Mouse (Mus musculus) forebrain, postnatal 0 days (tissue): Measurements from ENCODE around the gene Ttll5. TPM values are rescaled to one million over a fixed set of nuclear protein-coding genes. Genes with fewer than 3 reads are reported as not detected.
A peak's percentile ranks its signal among the peaks of the same experiment; 100 is the strongest.

Experiments
- ATAC-seq: fragments of 200-750 bp; cut with Nextera tagmentation; 2 replicates; pipeline ENCODE4 v1.8.0; 2017; ENCODE audit warnings: mild to moderate bottlenecking, moderate library complexity
- DNase-seq: peaks from one replicate; pipeline ENCODE4 v3.0.0-alpha.2; 2015
- H3K27ac ChIP-seq: fragments of 300-500 bp; sonication (generic); 2 replicates; pipeline ENCODE4 v1.5.1; 2014; ENCODE audit warnings: low read depth, mild to moderate bottlenecking, antibody characterized with exemption, low read length, moderate library complexity, mixed read lengths
- H3K27me3 ChIP-seq: fragments of 300-500 bp; sonication (generic); 2 replicates; pipeline ENCODE4 v1.6.1; 2014; ENCODE audit warnings: mild to moderate bottlenecking, low read length, mixed read lengths; ENCODE audit not compliant: insufficient read depth
- H3K36me3 ChIP-seq: fragments of 300-500 bp; sonication (generic); 2 replicates; pipeline ENCODE4 v1.6.1; 2014; ENCODE audit warnings: mild to moderate bottlenecking, moderate library complexity; ENCODE audit not compliant: insufficient read depth
- H3K4me1 ChIP-seq: fragments of 300-500 bp; sonication (generic); 2 replicates; pipeline ENCODE4 v1.6.1; 2014; ENCODE audit warnings: antibody characterized with exemption; ENCODE audit not compliant: insufficient read depth
- H3K4me2 ChIP-seq: fragments of 300-500 bp; sonication (generic); 2 replicates; pipeline ENCODE4 v1.6.1; 2014; ENCODE audit warnings: low read depth, mild to moderate bottlenecking, moderate library complexity
- H3K4me3 ChIP-seq: fragments of 300-500 bp; sonication (generic); 2 replicates; pipeline ENCODE4 v1.5.1; 2014; ENCODE audit warnings: low read depth, low read length, mixed read lengths
- H3K9ac ChIP-seq: fragments of 300-500 bp; sonication (generic); 2 replicates; pipeline ENCODE4 v1.6.1; 2014; ENCODE audit warnings: mild to moderate bottlenecking
- H3K9me3 ChIP-seq: fragments of 300-500 bp; sonication (generic); 2 replicates; pipeline ENCODE4 v1.6.1; 2016; ENCODE audit warnings: low read length
- CTCF ChIP-seq: sonication (generic); IDR thresholded peaks from 2 replicates; pipeline ENCODE4 v1.5.1; 2016; ENCODE audit warnings: antibody characterized with exemption, control low read depth, low read depth
- WGBS: fragments of 180-500 bp; shearing (Covaris S2); extraction: QIAGEN DNeasy Blood & Tissue Kit; methylation state at CpG from one replicate; pipeline ENCODE4 v1.1.7; 2014; 5-methylcytosine and 5-hydroxymethylcytosine counted together
- polyA plus RNA-seq: library from polyadenylated mRNA; unstranded; fragments of >200 nt; fragmentation: Nextera tagmentation; extraction: Ambion mirVana; gene quantifications from 2 replicates; pipeline ENCODE4 v1.2.1, GENCODE M21; 2015
- total RNA-seq: library from RNA; depleted of rRNA; stranded (reverse); fragments of >200 nt; gene quantifications from 2 replicates; pipeline ENCODE4 v1.2.3, GENCODE M21; 2014

The Ttll5 gene
- total and polyA plus RNA-seq, 2 experiments from 2014 or later, result 11.1 to 17.5 TPM

DNA sequence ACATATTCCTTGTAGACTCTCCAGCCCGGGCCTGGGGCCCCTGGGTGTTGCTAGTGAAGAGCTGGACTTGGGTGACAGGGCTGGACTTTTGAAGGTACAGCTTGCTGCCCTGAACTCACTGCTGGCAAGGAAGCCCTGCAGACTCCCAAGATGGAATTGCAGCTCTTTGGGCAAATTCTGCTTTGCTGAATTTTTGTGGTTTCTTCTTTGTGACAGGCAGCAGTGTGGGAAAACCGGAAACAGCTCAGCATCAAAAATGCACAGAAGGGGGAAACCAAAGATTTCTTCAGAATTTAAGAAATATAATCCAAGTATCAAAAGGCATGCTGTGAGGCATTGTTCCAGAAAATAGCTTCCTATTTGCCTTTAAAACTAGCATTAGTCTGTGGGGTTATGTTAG, 189.7 kb downstream of the Ttll5 start:
- Histone ChIP-seq H3K27me3 (no peaks in the 10 kb centered on the region), H3K4me3 (no peak overlapping the region), H3K27ac (no peak overlapping the region), H3K4me1 (no peaks in the 10 kb centered on the region), H3K9me3 (no peaks in the 10 kb centered on the region), H3K9ac (no peak overlapping the region), H3K36me3 (no peaks in the 10 kb centered on the region; the same call in 1 of the 2 replicates), H3K4me2 (no peak overlapping the region)
- TF ChIP-seq CTCF, result no peak
- WGBS, result 87% methylated on average over 2 of the region's 2 CpGs
- no peak for ATAC-seq
- DNase-seq, result no peak

DNA sequence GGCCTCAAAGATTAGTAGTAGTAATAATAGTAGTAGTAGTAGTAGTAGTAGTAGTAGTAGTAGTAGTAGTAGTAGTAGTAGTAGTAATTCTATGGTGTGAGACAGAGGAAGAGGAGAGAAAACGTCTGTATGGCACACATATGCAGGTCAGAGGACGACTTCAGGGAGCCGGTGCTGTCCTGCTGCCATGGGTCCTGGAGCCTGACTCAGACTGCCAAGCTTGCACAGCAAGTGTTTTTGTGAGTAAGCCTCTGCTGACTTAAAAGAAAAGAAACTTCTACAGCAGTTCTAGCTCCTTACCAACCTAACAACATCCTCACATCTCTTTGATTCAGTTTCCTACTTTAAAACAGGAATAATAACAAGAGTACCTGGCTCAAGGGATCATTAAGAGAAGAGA, 190.2 kb downstream of the Ttll5 start:
- Histone ChIP-seq H3K27me3 (no peaks in the 10 kb centered on the region), H3K4me3 (no peak overlapping the region), H3K27ac (no peak overlapping the region), H3K4me2 (no peak overlapping the region), H3K9me3 (no peaks in the 10 kb centered on the region), H3K4me1 (no peaks in the 10 kb centered on the region), H3K36me3 (no peaks in the 10 kb centered on the region; the same call in 1 of the 2 replicates), H3K9ac (no peak overlapping the region)
- WGBS, result 84% methylated on average over 3 of the region's 3 CpGs
- DNase-seq (no peak), ATAC-seq (no peak)
- TF ChIP-seq CTCF, result no peak

DNA sequence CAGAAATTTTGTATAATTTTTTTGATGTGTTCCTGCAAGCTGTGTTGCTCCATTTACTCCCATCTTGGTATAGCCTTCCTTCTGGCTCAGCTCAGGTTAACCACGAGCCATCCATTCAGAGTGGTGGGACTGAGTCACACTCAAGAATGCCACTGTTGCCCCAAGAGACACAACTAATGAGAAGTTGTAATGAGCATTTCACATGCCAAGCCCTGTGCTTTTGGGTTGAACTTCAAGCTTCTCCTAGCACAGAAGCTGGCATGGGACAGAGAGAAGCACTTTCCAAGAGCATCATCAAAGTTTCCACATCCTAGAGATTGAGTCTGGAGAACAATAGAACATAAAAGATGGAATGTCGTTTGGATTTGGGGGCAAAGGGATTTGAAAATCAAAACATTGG, 190.7 kb downstream of the Ttll5 start:
- H3K27ac ChIP-seq, result no peak overlapping the region
- no peaks in the 10 kb centered on the region for H3K4me1 ChIP-seq
- WGBS, result 59% methylated on average over 2 of the region's 2 CpGs
- no peak overlapping the region for H3K9ac ChIP-seq
- H3K9me3 ChIP-seq, result no peaks in the 10 kb centered on the region
- no peak overlapping the region for H3K4me3 ChIP-seq
- H3K36me3 ChIP-seq, result no peaks in the 10 kb centered on the region; the same call in 1 of the 2 replicates
- DNase-seq (no peak), ATAC-seq (no peak)
- no peaks in the 10 kb centered on the region for H3K27me3 ChIP-seq
- H3K4me2 ChIP-seq, result no peak overlapping the region
- TF ChIP-seq CTCF, result no peak

DNA sequence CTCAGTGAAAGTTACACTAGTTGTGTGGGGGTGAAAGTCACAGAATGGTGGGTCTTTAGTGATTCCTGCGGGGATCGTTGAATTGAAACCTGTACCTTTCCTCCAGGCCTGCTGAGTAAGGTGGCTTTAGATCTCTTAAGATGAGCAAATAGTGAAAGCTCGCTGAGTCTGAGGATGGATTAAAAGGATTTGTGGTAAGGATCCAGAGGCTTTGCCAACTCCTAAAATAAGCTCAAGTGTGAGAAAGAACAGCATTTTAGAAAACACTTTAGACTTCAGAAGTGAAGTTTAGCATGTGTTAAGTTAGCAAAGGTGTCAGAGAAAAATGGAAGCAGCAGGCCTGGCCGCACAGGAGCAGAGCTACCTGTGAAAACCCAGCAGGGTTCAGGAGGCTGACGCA, 192.9 kb downstream of the Ttll5 start:
- 62% methylated on average over 5 of the region's 5 CpGs for WGBS
- TF ChIP-seq CTCF, result no peak
- Histone ChIP-seq H3K9me3 (no peaks in the 10 kb centered on the region), H3K36me3 (no peaks in the 10 kb centered on the region; the same call in 1 of the 2 replicates), H3K27ac (no peak overlapping the region), H3K4me3 (no peak overlapping the region), H3K27me3 (no peaks in the 10 kb centered on the region), H3K9ac (no peak overlapping the region), H3K4me1 (no peaks in the 10 kb centered on the region), H3K4me2 (no peak overlapping the region)
- DNase-seq (no peak), ATAC-seq (no peak)

DNA sequence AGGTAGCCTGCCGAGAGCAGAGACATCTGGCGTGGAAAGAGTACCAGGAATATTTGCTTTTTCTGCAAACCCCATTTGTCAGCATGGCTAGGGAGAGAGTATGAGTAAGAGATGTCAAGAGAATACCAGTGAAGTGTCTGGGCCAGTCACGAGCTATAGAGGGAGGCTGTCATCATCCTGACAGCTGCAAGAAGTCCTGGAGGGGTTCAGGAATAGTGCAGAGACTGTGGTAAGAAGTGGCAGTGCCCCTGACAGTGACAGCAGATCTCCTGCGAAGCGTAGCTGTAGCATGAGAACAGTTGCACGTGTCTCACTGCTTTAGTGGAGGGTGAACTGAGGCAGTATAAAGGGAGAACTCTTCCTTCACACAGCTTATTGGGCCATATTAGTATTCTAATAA, 197.1 kb downstream of the Ttll5 start:
- Histone ChIP-seq H3K4me2 (no peak overlapping the region), H3K36me3 (no peaks in the 10 kb centered on the region; the same call in 1 of the 2 replicates), H3K4me1 (no peaks in the 10 kb centered on the region), H3K27ac (no peak overlapping the region), H3K9me3 (no peaks in the 10 kb centered on the region), H3K9ac (no peak overlapping the region), H3K27me3 (no peaks in the 10 kb centered on the region), H3K4me3 (no peak overlapping the region)
- TF ChIP-seq CTCF, result no peak
- ATAC-seq (peak; percentile 23; the same call in 1 of the 2 replicates), DNase-seq (no peak)
- WGBS, result 78% methylated on average over 6 of the region's 6 CpGs

DNA sequence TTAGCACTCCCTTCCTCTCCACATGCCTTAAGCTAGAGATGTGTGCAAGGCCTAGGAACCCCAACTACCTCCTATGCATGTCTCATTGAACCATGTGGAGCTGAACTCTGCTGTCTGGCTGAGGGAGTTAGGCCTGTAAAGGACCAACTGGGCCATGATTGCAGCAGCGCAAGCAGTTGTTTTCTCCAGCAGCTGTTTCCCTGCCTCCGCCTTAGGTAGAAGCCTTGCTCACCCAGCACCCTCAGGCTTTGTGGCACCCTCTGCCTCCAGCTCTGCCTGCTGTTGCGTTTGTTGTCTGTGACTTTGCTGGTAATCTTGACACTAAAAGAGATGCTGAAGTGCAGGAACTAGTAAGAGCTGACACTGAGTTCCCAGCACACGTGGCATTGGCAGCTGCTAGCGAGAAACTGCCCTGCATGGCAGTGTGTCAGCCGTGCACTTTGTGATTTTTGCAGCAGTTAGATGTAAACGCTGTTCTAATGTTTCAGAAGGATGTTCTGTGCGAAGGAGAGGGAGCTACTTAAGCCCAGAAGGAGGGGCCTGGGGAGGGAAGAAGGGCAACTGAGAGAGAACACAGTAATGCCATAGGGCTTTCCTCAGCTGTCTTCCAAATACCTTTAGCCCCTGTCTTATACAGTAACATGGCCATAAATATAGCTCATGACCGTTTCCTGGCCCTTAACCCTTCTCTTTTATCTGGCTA, 198.0 kb downstream of the Ttll5 start:
- WGBS, result 80% methylated on average over 9 of the region's 9 CpGs
- H3K27ac ChIP-seq, result no peak overlapping the region
- DNase-seq, result no peak
- no peaks in the 10 kb centered on the region for H3K9me3 ChIP-seq
- TF ChIP-seq CTCF, result no peak
- no peak overlapping the region for H3K4me3 ChIP-seq
- no peak overlapping the region for H3K9ac ChIP-seq
- no peaks in the 10 kb centered on the region for H3K4me1 ChIP-seq
- no peak overlapping the region for H3K4me2 ChIP-seq
- no peaks in the 10 kb centered on the region for H3K27me3 ChIP-seq
- no peak; the same call in 1 of the 2 replicates for ATAC-seq
- H3K36me3 ChIP-seq, result no peaks in the 10 kb centered on the region; the same call in 1 of the 2 replicates

DNA sequence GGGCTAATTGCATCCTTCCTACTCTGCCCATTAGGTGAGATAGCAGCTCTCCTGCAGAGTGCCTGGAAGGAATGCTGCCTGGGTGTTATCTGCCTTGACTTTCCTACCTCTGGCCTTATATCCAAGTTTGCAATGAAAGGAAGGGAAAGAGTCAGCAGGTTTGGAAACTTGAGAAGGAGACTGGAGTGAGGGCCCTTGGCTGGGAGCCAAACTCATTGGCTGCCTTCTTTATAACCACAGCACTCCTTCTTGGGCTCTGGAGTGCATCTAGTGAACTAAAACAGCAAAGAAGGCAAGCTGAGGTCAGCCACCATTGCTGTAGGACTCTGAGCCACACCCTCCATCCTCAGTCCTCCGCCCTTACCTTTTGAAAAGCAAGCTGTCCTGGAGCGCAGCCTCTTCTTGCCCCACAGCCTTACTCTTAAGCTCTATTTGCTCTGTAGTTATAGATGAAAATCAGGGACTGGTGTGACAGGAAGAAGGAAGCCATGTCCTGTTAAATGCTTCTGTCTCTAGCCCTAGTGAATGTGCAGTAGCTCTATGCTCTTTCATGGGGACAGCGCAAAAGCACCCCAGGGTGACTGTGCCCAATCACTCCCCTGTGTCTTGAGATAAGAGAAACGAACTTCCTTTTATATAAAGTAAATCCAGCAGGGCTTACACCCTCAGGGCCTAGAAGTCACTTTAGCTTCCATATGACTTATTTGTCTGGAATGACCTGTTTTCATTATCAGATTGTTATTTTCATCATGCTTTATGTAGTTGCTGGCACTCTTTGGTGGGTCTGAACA, 198.8 kb downstream of the Ttll5 start:
- Histone ChIP-seq H3K4me3 (no peak overlapping the region), H3K9me3 (no peaks in the 10 kb centered on the region), H3K36me3 (no peaks in the 10 kb centered on the region; the same call in 1 of the 2 replicates), H3K4me2 (no peak overlapping the region), H3K9ac (no peak overlapping the region), H3K4me1 (no peaks in the 10 kb centered on the region), H3K27me3 (no peaks in the 10 kb centered on the region), H3K27ac (no peak overlapping the region)
- DNase-seq, result no peak
- no peak for TF ChIP-seq CTCF
- no peak for ATAC-seq
- WGBS, result 82% methylated on average over 4 of the region's 4 CpGs
